Mouse (Mus musculus): ENCODE measurements at regions not wholly inside any gene's neighbourhood (a gene's known extent, or its start where the extent isn't known, plus 50 kb on each side); places are given as distances from the start of the nearest gene placed in this dataset.
"Not testable (repeated sequence)": the region's sequence is repeated elsewhere in the genome, so short reads cannot be mapped to it uniquely, and the experiment has no call there.

DNA sequence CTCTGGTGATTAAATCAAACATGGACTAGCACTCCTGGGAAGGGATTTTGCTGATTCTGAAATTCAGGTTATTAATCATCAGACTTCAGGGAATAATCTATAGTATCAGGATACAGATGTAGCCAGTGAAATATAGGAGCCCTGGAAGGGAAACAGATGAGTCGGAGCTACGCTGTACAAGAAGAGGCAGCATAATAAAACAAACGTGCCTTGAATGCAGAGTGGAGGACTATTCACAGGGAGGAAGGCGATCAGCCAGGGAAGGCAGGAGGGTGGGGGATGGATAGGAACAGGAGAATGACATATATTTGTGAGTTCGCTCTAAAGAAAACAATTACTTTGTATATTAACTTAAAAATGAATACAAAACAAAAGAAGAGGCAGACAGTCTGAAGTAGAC lies 286.6 kb upstream of the Got2 start:
- no peak for DNase-seq (ENCODE audit: low spot score)

DNA sequence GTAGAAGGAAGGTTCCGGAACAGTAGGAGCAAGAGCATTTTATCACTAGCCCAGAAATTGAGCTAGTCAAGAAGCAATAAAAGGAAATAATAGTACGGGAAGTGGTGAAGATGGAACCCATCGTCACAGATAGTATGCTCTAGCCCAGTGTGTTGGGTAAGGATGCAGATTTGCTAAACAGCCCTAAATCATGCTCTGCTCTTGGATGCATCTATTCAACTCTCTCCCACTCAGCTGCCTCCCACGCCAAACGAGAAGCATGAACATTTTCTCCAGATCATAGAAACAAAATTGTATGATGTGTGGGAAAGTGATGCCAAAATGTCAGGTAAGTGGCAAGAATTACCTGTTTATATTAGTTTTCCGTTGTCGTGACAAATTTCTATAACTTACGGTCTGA lies 276.6 kb upstream of the Got2 start:
- DNase-seq (ENCODE audit: low spot score), result no peak

DNA sequence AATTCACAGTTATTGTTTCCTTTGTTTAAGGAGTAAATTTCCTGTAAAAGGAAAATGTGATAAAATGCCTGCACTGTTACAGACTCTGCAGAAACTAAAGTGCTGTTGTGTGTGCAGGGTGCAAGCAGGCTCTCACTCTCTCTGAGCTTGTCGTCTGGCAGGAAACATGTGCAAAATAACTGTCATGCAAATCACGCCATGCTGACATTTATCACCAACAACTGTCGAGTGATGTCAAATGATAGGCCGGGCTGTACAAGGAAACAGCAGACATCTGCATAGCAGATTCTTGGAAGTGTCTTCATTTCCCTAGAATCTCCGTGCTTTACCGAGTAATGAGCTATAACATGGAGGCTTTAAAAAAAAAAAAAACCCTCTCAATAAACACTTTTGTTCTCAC lies 271.6 kb upstream of the Got2 start:
- no peak for DNase-seq (ENCODE audit: low spot score)

DNA sequence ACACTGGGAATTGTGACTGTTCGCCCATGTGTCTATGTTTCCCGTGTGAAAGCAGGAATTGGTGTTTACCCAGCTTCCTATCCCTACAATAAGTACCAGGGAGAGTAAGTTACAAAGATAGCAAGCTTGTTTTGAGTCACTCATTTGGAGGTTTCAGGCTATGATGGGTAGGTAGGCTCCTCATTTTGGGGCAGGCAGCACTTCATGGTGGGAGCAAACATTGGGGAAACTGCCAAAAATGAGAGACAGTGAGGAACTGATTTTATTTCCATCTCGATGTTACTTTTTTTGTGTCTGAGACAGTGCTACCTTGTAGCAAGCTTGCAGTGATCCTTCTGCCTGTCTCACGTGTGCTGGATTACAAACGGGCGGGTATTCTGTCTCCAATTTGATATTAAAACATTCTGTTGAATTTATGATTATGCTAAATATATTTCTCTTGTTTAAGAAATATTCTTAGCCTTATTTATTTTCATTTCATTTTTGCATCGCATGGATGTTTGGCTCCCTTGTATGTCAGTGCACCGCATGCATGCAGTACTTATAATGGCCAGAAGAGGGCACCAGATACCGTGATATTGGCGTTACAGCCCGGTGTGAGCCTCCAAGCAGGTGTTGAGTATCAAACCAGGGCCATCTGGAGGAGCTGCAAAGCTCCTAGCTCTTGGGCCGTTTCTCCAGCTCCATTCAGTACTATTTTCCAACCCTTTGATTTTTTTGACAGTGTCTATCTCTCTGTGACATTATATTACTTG lies 264.3 kb upstream of the Got2 start:
- DNase-seq (ENCODE audit: low spot score), result peak; percentile 27

DNA sequence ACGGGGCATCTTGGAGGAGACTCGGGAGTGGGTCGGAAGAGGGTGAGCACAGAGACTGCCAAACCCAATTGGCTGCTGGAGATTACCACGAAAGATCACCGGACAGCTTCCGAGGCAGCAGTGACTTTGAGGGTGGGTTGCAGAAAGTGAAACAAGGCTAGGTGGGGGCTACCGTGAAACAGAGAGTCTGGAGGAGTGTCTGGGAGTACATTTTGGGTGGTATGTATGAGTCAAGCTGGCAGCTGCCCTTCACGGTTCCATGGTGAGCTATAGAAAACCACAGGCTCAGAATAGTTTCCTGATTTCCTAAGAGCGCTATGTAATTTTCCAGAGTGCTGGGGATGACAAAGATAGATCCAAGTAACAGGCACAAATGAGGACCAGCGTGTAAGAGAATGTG lies 263.7 kb upstream of the Got2 start:
- DNase-seq (ENCODE audit: low spot score), result no peak

DNA sequence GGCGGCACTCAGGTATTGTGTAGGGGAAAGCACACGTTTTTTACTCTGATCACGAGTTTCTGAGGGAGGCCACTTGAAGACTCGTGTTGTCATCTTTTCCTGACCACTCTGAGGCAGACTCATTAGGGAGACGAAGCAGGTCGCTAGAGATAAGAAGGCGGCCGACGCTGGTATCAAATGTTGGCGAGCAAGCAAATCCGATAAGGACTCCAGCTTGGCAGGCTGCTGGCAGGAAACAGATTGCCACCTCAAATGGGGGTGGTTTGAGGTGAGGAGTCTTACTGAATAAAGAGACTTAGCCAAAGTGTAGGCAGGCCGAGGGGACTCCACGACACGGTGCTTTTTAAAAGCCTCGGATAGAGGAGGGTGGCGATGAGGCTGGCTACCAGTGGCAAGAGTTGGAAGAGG lies 262.7 kb upstream of the Got2 start:
- DNase-seq (ENCODE audit: low spot score), result no peak

DNA sequence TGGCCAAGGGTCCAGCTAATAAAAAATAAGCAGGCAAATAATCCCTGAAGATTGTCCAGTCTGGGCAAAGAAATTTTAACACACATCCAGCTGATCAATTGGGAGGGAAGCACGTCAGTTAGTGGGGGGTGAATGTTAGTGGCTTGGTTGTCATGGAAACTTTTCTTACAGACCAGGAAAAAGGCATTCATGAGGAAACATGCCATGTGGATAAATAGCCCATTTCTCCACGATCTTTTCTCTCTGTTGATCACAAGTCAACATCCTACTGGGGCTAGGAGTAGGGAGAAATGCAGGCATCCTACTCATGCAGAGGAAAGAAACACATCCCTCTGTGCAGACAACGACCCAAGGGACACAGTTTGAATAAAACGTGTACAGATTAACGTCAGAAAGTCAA lies 243.8 kb upstream of the Got2 start:
- DNase-seq (ENCODE audit: low spot score), result no peak

DNA sequence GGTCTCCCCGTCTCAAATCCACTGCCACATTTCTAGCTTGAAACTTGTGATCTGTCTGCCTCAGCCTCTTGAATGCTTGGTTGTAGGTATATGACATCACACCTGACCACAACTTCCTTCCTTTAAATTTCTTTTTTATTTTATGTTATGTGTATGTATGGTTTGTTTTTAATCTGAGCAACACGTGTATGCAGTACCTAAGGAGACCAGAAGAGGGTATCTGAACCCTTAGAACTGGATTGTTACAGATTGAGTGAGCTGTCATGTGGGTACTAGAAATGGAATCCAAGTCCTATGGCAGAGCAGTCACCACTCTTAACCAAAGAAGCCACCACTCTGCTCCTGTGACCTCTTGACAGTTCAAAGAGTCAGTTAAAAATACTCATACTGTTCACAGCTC lies 240.0 kb upstream of the Got2 start:
- DNase-seq (ENCODE audit: low spot score), result no peak

DNA sequence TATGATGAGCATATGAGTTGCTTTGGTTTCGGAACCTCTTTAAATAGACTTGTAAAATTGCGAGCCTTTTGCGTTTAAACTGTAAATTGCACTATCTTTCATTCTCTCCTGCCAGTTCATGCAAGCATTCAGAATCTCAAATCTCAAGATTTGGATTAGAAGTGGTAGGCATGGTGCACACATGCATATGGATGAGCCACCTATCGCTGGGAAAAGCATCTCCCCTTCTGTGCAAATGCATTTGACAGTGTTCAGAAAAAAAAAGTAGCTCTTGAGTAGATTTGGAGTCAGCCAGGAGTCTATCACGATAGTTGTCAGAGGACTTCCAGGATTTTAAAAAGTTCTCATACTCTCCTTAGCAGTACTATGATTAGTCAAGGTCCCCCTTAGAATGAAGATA lies 212.5 kb upstream of the Got2 start:
- DNase-seq (ENCODE audit: low spot score), result no peak

DNA sequence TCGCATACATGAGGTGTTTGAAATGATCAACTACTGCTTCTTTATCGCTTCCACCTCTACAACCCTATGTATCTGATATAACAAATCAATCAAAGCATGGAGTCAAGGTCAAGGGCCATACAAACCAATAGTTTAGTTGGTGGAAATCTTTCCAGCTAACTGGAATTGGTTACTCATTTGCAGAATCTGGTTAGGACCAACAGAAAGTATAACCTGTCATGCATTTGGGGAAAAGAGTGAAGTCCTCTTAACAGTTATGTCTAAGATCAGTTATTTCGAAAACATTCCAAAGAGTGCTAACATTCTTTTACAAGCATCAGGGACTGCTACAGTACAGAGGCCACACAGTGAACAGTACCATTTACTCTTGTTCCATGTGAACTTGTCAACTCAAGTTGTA lies 204.6 kb upstream of the Got2 start:
- DNase-seq (ENCODE audit: low spot score), result no peak

DNA sequence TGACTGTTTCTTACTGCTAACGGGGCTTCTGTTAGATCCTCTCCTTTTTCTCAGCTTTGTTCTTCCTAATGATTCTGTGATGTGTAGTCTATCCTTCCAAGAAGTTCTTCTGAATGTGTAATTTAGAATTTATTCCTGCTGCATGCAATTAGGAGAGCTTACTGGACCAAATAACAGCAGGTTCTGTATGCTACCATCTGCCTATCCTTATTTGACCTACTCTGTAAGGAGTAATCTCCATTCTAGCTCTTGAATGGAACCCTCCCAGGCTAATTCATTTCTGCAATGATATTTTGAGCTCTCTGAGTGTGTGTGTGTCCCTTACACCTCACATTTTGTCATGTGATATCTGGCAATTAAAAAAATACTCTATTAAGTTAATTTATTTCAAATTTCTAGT lies 201.9 kb upstream of the Got2 start:
- no peak for DNase-seq (ENCODE audit: low spot score)

DNA sequence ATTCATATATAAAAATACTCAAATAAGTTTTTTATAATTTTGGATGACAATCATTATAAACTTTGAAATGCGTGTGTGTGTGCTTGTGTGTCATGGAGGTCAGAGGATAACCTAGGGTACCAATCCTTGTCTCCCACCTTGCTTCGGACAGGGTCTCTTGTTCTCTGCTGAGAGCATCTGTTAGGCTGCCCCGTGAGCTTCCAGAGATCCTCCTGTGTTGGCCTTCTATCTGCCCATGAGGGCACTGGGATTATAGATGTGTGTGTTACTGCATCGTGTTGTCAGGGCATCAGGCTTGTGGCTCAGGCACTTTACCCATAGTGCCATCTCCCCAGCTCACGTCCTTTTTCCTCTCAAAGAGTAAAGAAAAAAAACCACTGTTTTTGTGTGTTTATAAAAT lies 180.0 kb upstream of the Got2 start:
- no peak for DNase-seq (ENCODE audit: low spot score)

DNA sequence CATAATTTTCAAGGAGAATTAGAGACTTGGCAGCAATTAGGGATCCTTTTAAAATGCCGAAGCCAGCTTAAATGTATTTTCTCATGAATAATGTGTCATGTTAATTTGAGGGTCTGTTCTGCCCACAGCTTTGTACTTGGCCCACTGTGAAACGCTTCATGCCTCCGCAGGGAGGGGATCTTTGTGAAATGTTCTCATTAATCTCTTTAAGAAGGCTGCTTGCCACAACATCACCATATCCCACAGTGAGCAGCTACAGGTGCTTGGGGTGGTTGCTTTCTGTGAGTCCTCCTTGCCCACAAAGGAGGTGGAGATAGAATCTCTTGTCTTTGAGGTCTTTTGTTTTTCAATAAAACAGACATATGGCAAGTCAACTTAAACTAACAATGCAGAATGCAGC lies 159.3 kb upstream of the Got2 start:
- no peak for DNase-seq (ENCODE audit: low spot score)

DNA sequence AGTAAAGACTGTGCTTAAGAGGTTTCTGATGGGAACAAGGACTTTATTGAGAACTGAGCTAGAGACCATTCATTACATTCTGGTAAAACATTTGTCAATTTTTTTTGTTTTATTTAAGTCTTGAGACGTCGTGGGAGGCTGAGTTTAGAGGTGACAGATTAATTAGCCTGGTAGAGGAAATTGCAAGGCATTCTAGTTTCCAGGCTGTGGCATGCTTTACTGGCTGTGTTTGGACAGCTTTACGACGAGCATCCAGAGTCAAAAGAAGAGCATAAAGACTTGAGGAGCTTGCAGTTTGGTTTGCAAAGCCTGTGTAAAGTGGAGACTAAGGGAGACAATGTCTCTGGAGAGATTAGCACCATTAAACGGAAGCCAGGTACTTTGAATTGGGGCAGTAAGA lies 154.0 kb upstream of the Got2 start:
- DNase-seq (ENCODE audit: low spot score), result no peak

DNA sequence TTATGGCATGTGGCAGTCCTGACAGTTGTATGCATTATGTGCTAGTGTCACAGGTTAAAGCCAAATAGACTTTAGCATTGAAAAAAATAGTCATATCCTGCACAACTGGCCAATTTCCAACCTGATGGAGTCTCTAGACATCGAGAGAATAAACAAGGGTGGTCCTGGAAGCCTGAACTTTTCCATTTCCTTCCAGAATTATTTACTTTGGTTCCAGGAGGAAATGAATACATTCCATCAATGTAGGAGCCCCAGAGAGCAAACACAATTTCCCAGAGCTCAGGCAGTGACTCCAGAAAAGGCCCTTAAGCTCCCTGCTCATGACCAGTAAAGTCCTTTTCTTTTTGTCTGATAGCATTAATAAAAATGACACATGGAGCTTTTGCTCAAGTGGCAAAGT lies 151.9 kb upstream of the Got2 start:
- DNase-seq (ENCODE audit: low spot score), result no peak

DNA sequence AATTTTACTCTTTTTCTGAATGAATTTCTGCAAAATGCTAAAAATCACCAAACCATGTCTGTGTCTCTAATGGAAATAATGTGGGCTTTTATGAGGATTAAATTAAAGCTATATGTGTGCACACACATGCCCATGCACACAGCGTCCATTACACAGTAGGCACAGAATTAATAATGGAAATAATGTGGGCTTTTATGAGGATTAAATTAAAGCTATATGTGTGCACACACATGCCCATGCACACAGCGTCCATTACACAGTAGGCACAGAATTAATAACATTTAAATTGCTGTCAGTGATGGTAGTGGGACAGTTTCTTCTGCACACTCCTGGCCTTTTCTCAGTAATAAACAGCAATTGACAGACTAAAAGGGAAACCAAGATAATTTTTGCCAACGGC lies 130.4 kb upstream of the Got2 start:
- not testable (repeated sequence) for DNase-seq (ENCODE audit: low spot score)

DNA sequence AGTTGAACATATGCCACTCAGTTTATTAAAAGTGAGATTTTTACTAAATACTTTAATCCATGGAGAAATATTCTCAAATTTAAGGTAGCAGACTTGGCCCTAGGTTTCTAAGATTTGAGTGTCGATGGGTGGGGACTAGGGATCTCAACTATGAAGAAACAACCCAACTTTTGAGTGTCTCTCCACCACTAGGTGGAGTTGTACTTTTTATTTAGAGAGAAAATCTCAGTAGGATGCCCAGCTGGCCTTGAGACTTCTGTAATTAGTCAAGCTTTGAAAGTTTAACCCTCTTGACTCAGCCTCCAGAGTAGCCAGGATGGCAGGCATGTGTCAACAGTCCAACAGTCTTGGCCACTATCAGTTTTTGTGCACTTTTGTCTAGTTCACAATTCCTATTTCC lies 123.7 kb upstream of the Got2 start:
- no peak for DNase-seq (ENCODE audit: low spot score)

DNA sequence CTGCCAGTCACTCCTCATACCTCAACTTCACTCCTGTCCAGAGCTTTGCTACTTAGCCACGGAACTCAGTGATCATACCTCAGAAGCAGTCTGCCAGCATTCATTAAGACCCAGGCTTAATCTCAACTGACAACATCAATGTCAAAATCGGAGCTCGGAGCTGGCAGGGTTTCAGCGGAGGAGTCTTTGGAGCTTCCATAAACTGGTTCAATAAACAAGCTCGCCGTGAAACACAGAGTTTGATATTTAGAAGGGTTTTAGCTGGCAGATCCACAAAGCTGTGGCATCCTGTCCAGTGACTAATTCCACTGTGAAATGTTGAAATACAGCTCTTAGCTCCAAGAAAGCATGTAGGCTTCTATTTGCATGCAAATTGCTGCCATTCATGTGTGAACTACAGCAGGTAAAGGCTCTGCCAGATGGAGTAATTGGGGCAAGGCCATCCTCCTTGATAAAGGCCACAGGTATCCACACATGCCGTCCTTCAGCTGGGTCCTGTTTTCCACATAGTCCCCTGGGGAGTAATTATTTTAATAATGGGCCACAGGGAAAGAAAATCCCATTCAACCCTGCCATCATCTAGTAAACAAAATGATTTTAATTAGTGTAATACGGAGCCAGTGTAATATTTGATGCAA lies 103.6 kb upstream of the Got2 start:
- DNase-seq (ENCODE audit: low spot score), result no peak

DNA sequence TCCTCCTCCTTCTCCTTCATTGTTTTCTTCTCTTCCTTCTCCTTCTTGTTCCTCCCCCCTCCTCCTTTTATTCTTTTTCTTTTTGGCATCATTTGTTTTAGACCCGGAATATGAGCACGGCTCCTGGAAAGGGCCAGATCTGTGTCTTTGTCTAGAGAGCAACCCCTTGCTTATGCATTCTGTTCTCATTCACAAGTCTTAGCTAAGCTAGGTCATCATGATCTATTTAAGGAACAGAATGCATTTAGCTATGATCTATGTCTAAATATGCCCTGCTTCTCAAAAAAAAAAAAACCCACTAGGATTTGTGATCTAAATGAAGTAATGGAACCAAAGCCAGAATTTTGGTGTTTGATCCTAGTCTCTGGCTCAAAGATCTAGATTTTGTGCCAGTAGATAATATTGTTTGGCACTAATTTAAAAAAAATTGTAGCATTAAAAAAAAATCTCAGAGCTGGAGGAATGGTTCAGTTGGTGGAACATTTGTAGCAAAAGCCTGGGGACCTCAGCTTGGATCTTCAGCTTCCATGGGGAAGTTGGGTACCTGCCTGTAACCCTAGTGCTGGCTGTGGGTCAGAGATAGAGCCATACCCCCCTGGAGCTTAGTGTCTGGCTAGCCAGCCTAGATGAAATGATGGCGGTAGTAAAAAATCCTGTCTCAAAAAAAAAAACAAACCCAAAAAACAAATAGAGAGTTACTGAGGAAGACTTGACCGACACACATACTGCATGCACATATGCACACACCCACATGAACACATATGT lies 100.5 kb upstream of the Got2 start:
- DNase-seq (ENCODE audit: low spot score), result no peak

DNA sequence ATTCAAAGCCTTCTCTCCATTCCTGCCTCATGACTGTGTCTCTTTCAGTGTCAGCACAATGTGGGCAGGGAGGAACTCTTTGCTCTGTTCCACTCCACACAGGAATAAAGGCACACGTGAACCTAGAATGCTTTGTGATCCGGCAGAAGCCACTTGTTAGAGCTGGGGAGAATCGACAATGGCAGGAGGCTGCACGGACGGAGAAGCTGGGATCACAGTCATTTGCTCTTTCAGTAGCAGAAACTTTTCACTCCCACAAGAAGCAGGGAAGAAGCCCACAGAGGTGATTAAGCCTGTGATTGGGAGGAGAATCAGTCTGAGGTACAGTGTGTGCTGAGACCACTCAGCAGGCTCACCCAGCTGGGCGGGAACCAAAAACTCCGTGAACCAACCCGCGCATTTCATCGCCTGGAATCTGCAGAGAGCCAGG lies 98.7 kb upstream of the Got2 start:
- DNase-seq (ENCODE audit: low spot score), result no peak

DNA sequence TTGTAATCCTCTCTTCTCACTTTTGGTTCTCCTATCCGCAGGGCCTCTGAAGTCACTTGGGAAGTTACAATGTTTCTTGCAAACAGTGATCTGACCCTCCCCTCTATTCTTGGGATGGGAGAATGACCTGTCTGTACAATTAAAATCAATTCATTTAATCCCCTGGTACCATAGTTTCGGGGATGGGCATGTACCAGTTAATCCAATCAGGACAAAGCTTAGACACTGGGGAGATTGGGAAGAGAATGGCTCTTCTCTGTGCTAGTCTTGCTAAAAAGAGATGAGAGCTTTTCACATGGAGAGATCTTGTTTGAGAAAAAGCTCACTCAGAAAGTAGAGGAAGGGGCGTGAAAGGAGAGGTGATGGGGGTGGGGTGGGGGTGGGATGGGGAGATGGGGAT lies 98.1 kb upstream of the Got2 start:
- DNase-seq (ENCODE audit: low spot score), result no peak

DNA sequence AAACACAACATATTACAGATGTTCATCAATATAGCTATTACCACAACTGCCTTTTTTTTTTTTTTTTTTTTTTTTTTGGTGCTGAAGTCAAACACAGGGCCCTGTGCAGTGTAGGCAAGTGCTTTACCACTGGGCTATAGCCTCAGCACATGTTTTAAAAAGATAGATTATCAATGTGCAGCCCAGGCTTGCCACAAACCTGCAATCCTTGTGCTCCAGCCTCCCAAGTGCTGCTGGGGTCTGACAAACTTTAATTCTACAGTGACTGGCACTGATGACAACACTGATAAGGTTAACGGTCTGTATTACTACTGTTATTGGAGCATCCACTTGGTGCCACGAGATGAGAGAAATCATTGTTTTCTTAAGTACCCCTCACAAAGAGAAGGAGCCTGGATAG lies 95.3 kb upstream of the Got2 start:
- no peak for DNase-seq (ENCODE audit: low spot score)

DNA sequence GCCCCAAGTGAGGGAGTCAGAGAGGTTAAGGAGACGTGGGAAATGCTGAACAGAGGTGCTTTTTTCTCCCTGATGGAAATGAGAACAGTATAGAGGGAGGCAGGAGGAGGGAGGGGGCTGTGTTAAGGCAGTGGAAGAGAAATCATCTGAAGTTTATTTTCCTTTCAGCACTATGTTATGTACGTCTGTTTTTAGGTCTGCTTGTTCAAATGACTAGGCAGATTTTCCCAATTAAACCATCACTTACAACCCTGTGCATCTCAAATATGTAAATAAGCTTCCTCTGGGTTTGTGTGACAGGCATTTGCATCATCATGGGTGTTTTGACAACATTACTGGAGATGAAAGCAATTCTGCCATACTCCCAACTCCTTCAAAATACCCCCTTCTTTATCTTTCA lies 92.1 kb upstream of the Got2 start:
- no peak for DNase-seq (ENCODE audit: low spot score)
